Mouse (Mus musculus) olfactory bulb, adult 2 months (tissue): ENCODE data around the gene Ptger1.

Source experiments
- CTCF ChIP-seq: fragments of 200-500 bp; IDR thresholded peaks from 2 replicates; pipeline ENCODE4 v1.5.1; 2012; ENCODE audit warnings: low read depth, mild to moderate bottlenecking, low read length, moderate library complexity; ENCODE audit not compliant: insufficient read depth
- POLR2A ChIP-seq: fragments of 200-500 bp; IDR thresholded peaks from 2 replicates; pipeline ENCODE4 v1.6.1; 2012; ENCODE audit warnings: mild to moderate bottlenecking, low read depth, low read length, moderate library complexity; ENCODE audit not compliant: insufficient read depth

- TF ChIP-seq CTCF = 0 out of 2 replicates have a peak, but pooled peaks have one; percentile 12
- TF ChIP-seq POLR2A = peak; percentile 74
These were observed 32.4 kb downstream of the Ptger1 start, which contains the start of gene Pkn1 for GRCm38 (mm10) chr8:83698661-83699453.
